Mouse (Mus musculus) midbrain, embryonic 16.5 days (tissue): ENCODE results near the gene Magoh. TPM values are rescaled to one million over a fixed set of nuclear protein-coding genes. Genes with fewer than 3 reads are reported as not detected.

ENCODE experiments used
- ATAC-seq: fragments of 200-750 bp; cut with Nextera tagmentation; 2 replicates; pipeline ENCODE4 v1.8.0; 2017; ENCODE audit warnings: moderate TSS enrichment
- H3K27ac ChIP-seq: fragments of 300-500 bp; sonication (generic); 2 replicates; pipeline ENCODE4 v1.5.1; 2014; ENCODE audit warnings: mild to moderate bottlenecking, low read length, mixed read lengths
- H3K27me3 ChIP-seq: fragments of 300-500 bp; sonication (generic); 2 replicates; pipeline ENCODE4 v1.6.1; 2014; ENCODE audit warnings: low read depth, low read length, mixed read lengths; ENCODE audit not compliant: control insufficient read depth, insufficient read depth
- H3K36me3 ChIP-seq: fragments of 300-500 bp; sonication (generic); 2 replicates; pipeline ENCODE4 v1.6.1; 2014; ENCODE audit warnings: mild to moderate bottlenecking, low read length, moderate library complexity, mixed read lengths; ENCODE audit not compliant: control insufficient read depth, insufficient read depth
- H3K4me1 ChIP-seq: fragments of 300-500 bp; sonication (generic); 2 replicates; pipeline ENCODE4 v1.6.1; 2014; ENCODE audit warnings: mild to moderate bottlenecking, low read length, mixed read lengths; ENCODE audit not compliant: control insufficient read depth, insufficient read depth
- H3K4me2 ChIP-seq: fragments of 300-500 bp; sonication (generic); 2 replicates; pipeline ENCODE4 v1.6.1; 2014; ENCODE audit warnings: mild to moderate bottlenecking, low read length, mixed read lengths
- H3K4me3 ChIP-seq: fragments of 300-500 bp; sonication (generic); 2 replicates; pipeline ENCODE4 v1.5.1; 2014; ENCODE audit warnings: low read depth, mild to moderate bottlenecking, low read length, moderate library complexity, mixed read lengths
- H3K9ac ChIP-seq: fragments of 300-500 bp; sonication (generic); 2 replicates; pipeline ENCODE4 v1.6.1; 2014; ENCODE audit warnings: low read depth, low read length, mixed read lengths
- H3K9me3 ChIP-seq: fragments of 300-500 bp; sonication (generic); replicated peaks from 2 replicates; pipeline ENCODE4 v1.6.1; 2014; ENCODE audit warnings: mild to moderate bottlenecking, low read length, mixed read lengths; ENCODE audit not compliant: control insufficient read depth, poor library complexity, severe bottlenecking
- WGBS: fragments of 180-500 bp; shearing (Covaris S2); extraction: QIAGEN DNeasy Blood & Tissue Kit; methylation state at CpG from one replicate; pipeline ENCODE4 v1.1.7; 2014; 5-methylcytosine and 5-hydroxymethylcytosine counted together
- polyA plus RNA-seq: library from polyadenylated mRNA; unstranded; fragments of >200 nt; fragmentation: Nextera tagmentation; extraction: Ambion mirVana; gene quantifications from 2 replicates; pipeline ENCODE4 v1.2.1, GENCODE M21; 2015

Gene Magoh
- polyA plus RNA-seq, 1 experiment from 2014 or later = 103 TPM

DNA sequence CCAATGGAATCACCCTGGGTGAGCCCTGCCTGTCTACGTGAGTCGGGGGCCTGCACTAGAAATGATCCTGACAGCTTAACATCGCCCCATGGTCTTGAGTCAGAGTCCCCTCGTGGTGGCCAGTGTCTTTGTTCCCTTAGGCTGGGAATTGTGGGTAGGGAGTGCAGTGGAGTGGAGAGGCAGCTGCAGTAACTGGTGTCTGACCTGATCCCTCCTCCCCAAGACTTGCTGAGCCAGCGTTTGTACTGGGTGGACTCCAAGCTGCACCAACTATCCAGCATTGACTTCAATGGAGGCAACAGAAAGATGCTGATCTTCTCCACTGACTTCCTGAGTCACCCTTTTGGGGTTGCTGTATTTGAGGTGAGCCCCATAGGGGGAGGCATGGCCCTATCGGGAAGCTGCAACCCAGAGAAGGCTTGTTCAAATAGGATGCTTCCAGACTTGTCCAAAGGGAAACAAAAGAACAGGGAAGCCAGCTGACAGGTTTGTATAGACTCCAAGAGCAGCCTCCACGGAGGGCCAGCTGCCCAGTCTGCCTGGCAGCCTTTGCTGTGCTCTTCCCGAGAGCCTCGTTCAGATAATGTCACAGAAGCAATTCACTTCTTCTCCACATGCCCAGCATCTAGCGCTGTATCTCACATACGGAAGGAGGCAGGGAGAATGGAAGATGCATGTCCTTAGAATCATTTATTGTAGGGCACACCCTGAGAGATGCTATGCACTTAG is 22.4 kb upstream of the Magoh start:
- Histone ChIP-seq H3K9ac (no peak overlapping the region), H3K36me3 (peaks cover 43% of the 10 kb centered on the region), H3K4me3 (no peak overlapping the region), H3K27me3 (no peaks in the 10 kb centered on the region), H3K27ac (no peak overlapping the region), H3K4me1 (no peaks in the 10 kb centered on the region), H3K9me3 (no peaks in the 10 kb centered on the region), H3K4me2 (no peak overlapping the region)
- no peak for ATAC-seq
- WGBS = 71% methylated on average over 11 of the region's 11 CpGs

GRCm38 (mm10) chr4:107858995-107859394 is 20.6 kb upstream of the Magoh start:
- Histone ChIP-seq H3K27ac (no peak overlapping the region), H3K4me3 (no peak overlapping the region), H3K9me3 (no peaks in the 10 kb centered on the region), H3K36me3 (peaks cover 43% of the 10 kb centered on the region), H3K4me2 (no peak overlapping the region), H3K27me3 (no peaks in the 10 kb centered on the region), H3K4me1 (no peaks in the 10 kb centered on the region), H3K9ac (no peak overlapping the region)
- ATAC-seq = no peak
- WGBS = 88% methylated on average over 7 of the region's 7 CpGs

- Histone ChIP-seq H3K27me3 (no peaks in the 10 kb centered on the region), H3K4me3 (no peak overlapping the region), H3K9me3 (no peaks in the 10 kb centered on the region), H3K36me3 (peaks cover 24% of the 10 kb centered on the region), H3K4me1 (no peaks in the 10 kb centered on the region), H3K9ac (no peak overlapping the region), H3K27ac (no peak overlapping the region), H3K4me2 (no peak overlapping the region)
- no peak for ATAC-seq
- 92% methylated on average over 4 of the region's 4 CpGs for WGBS
Measured at GRCm38 (mm10) chr4:107864866-107865265, 14.7 kb upstream of the Magoh start.

DNA sequence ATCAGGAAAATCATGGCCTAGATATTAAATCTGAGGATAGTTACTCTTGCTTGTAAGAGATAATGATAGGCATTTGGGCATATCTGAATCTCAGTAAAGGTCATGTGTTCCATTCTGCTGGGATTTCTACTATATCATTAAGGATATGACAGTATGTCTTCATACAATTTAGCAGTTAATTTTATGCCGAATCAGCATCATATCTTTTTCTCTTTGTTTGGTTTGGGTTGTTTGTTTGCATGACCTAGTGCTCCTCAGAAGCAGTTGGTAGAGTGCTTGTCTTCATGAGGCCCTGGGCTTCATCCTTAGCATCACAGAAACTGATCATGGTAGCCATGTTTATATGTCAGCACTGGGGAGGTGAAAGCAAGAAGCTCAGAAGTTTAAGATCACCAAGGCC is 2.1 kb downstream of the Magoh start:
- WGBS = 100% methylated on average over 1 of the region's 1 CpGs
- no peaks in the 10 kb centered on the region for H3K9me3 ChIP-seq
- no peak overlapping the region for H3K4me3 ChIP-seq
- no peaks in the 10 kb centered on the region for H3K27me3 ChIP-seq
- no peak overlapping the region for H3K9ac ChIP-seq
- no peak overlapping the region for H3K27ac ChIP-seq
- no peak for ATAC-seq
- peaks cover 15% of the 10 kb centered on the region for H3K4me1 ChIP-seq
- H3K36me3 ChIP-seq = peaks cover 26% of the 10 kb centered on the region
- no peak overlapping the region for H3K4me2 ChIP-seq

- Histone ChIP-seq H3K4me1 (peaks cover 13% of the 10 kb centered on the region), H3K4me2 (no peak overlapping the region), H3K9ac (no peak overlapping the region), H3K4me3 (no peak overlapping the region), H3K9me3 (no peaks in the 10 kb centered on the region), H3K27me3 (no peaks in the 10 kb centered on the region), H3K27ac (no peak overlapping the region), H3K36me3 (peaks cover 31% of the 10 kb centered on the region)
- 78% methylated on average over 7 of the region's 7 CpGs for WGBS
- ATAC-seq = no peak
Measured at GRCm38 (mm10) chr4:107886371-107886770, 6.8 kb downstream of the Magoh start.

GRCm38 (mm10) chr4:107889385-107889730 is 9.8 kb downstream of the Magoh start:
- peak overlapping the region; percentile 57 for H3K4me3 ChIP-seq
- ATAC-seq = peak; percentile 59
- peak overlapping the region; percentile 94 for H3K27ac ChIP-seq
- peak overlapping the region; percentile 95 for H3K4me2 ChIP-seq
- H3K27me3 ChIP-seq = no peaks in the 10 kb centered on the region
- 1% methylated on average over 12 of the region's 12 CpGs for WGBS
- no peaks in the 10 kb centered on the region for H3K9me3 ChIP-seq
- H3K4me1 ChIP-seq = peaks cover 13% of the 10 kb centered on the region
- H3K36me3 ChIP-seq = peaks cover 17% of the 10 kb centered on the region
- peak overlapping the region; percentile 81 for H3K9ac ChIP-seq

DNA sequence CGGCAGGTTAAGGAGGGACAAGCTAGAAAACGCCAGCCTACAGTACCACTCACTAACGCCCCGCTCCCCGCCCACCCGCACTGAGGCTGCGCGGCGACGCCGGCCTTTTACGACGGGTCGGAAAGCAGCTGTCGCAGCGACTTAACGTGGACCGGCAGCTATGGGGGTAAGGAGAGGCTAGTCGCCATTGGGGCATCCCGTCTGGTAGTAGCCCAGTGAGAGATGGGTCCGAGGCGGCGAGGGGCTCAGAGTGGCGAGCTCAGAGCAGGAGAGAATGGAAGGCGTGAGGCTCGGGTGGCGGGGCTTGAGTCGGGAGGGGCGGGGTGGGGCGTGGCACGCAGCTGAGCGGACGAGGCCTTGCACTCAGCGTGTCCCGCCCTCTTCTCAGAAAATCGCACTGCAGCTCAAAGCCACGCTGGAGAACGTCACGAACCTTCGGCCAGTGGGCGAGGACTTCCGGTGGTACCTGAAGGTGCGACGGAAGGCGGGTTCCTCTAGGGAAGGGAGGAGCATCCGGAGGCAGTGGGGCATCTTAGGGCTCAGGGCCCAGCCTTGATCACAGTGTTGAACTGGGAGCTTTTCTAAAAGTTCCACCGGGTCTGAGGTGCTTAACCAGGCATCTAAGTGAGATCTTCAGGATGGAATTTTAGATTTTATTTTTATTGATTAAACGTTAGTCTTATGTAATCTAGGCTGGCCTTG is 10.3 kb downstream of the Magoh start, which contains the start of gene 0610037L13Rik:
TSS of gene 0610037L13Rik (plus strand) at position 83 of the 702 bp plus-strand sequence.
- H3K27ac ChIP-seq = peak within 1 kb of the TSS; percentile 94
- peak within 1 kb of the TSS; percentile 95 for H3K4me2 ChIP-seq
- H3K27me3 ChIP-seq = no peaks in the 10 kb centered on the region
- H3K9me3 ChIP-seq = no peaks in the 10 kb centered on the region
- peaks cover 13% of the 10 kb centered on the region for H3K4me1 ChIP-seq
- under 1% methylated on average over 47 of the region's 48 CpGs for WGBS
- ATAC-seq = peak; percentile 95
- H3K4me3 ChIP-seq = peak within 1 kb of the TSS; percentile 57
- H3K9ac ChIP-seq = peak within 1 kb of the TSS; percentile 81
- H3K36me3 ChIP-seq = peaks cover 13% of the 10 kb centered on the region

DNA sequence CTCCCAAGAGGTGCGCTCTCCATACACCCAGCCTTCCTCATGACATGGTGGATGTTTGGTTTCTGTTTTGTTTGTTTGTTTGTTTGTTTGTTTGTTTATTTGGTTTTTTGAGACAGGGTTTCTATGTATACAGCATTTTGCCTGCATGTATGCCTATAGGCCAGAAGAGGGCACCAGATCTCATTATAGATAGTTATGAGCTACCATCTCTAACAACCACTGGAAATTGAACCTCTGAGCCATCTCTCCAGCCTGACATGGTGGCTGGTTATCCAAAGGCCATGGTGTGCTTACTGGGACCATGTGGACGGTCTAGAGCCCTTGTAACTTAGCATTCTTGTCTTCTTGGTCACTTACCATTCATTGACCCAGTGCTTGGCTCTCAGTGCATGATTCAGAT is 13.1 kb downstream of the Magoh start:
- no peaks in the 10 kb centered on the region for H3K9me3 ChIP-seq
- H3K4me2 ChIP-seq = no peak overlapping the region
- no peak overlapping the region for H3K4me3 ChIP-seq
- H3K27ac ChIP-seq = no peak overlapping the region
- H3K9ac ChIP-seq = no peak overlapping the region
- peaks cover 13% of the 10 kb centered on the region for H3K4me1 ChIP-seq
- no peak for ATAC-seq
- WGBS = 85% methylated on average over 2 of the region's 2 CpGs
- peaks cover 12% of the 10 kb centered on the region; the same call in 1 of the 2 replicates for H3K36me3 ChIP-seq
- H3K27me3 ChIP-seq = no peaks in the 10 kb centered on the region

GRCm38 (mm10) chr4:107899211-107899927 is 19.8 kb downstream of the Magoh start:
- Histone ChIP-seq H3K27ac (no peak overlapping the region), H3K9me3 (no peaks in the 10 kb centered on the region), H3K36me3 (peaks cover 17% of the 10 kb centered on the region; the same call in 1 of the 2 replicates), H3K4me1 (no peaks in the 10 kb centered on the region), H3K4me2 (no peak overlapping the region), H3K4me3 (no peak overlapping the region), H3K27me3 (no peaks in the 10 kb centered on the region), H3K9ac (no peak overlapping the region)
- 89% methylated on average over 5 of the region's 5 CpGs for WGBS
- ATAC-seq = no peak
